Mouse (Mus musculus) spleen, adult 18-20 months (tissue): Measurements from ENCODE around the gene Usp32.
A peak's percentile ranks its signal among the peaks of the same experiment; 100 is the strongest.

Experiments used
- DNase-seq, 2 experiments: peaks; one replicate each; pipeline ENCODE4 v3.0.0; 2022; ENCODE audit warnings: mixed read lengths in 2 of 2

Gene Usp32

DNA sequence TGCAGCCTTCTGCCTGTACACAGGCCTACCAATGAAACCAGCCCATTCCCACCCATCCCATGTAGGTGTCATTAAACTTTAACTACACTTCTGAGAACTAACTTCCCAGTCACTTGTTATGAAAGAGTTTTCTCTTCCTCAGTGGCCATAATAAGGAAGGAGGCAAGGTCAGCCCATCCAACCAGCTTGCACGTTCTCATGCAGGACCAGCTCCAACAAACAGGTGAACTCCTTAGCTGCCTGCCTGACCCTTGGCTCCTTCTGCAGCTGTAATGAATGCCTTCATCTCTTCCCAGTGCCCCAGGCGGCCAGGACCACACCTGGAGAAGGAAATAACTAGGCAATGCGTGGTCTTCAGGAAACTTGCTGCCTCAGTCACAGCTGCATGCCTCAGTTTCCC is 194.1 kb downstream of the Usp32 start:
- DNase-seq = no peak

DNA sequence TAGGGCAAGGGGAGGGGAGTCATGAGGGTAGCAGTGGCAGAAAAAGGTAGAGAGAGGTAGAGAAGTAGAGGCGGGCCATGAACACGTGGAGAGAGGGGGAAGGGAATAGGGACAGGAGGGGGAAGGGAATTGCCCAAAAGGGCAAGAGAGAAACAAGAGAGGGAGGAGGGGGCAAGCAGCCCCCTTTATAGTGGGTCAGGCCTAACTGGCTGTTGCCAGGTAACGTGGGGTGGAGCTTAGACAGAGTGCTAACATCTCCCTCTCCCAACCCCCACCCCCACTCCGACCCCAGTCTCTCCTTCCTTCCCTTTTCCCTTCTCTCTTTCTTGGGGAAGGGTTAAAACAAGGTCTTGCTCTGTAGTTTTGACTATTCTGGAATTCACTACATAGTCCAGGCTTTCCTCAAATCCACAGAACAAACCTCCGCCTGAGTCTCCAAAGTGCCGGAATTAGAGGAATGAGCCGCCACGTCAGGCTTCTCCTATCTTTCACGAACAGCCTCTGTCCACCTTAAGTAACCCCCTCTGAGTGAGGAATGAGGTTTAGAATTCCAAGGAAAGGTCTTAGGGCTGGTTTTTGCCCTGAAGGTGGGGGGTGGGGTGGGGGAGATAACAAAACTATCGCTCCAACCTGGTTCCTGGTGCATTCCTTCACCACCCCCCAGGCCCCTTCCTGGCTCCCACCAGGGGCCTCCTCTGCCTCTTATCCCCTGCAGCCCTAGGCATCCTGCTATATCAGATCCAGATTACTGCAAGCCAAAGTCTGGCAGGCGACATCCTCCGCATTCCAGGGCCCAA is 195.1 kb downstream of the Usp32 start:
- no peak for DNase-seq

DNA sequence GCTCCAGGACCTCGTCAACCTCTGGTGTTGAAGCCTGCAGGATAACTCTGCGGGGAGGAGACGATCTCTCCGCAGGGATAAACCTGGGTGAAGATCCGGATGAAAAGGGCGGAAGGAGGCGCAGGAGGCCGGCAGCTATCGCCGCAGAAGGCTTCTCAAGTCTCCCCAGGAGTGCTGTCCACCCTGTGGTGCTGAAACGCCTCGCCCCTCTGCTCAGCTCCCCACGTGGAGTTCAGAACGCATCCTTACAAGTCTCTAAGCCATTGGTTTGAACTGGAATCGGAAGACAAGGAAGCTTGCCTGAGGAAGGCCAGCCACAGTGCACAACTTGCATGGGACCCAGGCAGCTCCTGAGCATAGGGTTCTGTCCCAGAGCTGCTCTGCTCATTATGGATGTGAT is 196.0 kb downstream of the Usp32 start:
- peak in 1 of 2 experiments; percentile 4 for DNase-seq

DNA sequence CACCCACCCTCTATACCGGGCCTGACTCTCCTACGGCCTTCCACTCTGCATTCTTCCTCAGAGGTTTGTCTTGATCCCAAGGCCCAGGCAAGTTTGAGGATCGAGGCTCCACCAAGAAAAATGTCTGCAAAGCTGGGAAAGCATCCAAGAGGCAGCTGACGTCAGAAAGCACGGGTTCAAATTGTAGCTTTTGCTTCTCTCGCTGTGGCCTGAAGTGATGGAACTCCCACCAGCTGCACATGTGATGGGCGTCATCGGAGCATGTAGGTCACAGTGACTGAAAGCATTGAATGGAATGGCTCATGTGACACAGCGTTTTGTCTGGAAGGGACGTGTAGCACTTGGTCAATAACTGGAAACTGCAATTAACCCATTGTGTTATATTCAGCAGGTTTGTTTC is 199.8 kb downstream of the Usp32 start:
- DNase-seq = no peak

DNA sequence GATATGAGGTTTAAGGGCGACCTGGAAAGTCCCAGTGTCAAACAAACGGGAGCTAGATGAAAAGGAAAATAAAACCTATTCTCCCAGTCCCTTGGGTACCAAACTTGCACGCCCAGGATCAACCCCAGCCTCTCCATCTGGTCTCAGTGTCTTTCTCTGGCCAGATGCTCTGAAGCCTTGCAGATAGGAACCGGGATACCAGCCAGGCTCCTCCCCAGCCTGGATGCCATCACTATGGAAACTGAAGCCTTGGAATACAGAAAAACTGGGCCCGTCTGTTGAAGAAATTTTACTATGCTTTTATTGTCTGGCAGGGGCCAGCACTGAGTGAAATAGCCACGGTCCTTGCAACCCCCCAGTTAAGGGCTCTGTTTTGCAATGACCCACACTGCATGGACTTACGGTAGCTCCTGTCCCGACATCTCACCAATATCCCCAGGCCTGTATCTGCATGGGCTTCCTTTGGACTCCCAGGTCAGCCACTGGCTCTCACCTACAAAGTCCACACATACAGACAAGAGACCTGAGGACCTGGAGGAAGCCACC is 200.4 kb downstream of the Usp32 start:
- no peak for DNase-seq
